Mouse (Mus musculus) thymus, adult 2 months (tissue): ENCODE data around the gene Spaar.

ENCODE experiments used
- CTCF ChIP-seq: fragments of 200-500 bp; IDR thresholded peaks from 2 replicates; pipeline ENCODE4 v1.5.1; 2012; ENCODE audit warnings: mild to moderate bottlenecking, control low read depth, low read length, moderate library complexity, borderline replicate concordance; ENCODE audit not compliant: control insufficient read depth, poor library complexity, insufficient read depth; ENCODE audit errors: extremely low read depth
- POLR2A ChIP-seq: fragments of 200-500 bp; IDR thresholded peaks from 2 replicates; pipeline ENCODE4 v1.6.1; 2012; ENCODE audit warnings: mild to moderate bottlenecking, low read length, control low read depth, moderate library complexity; ENCODE audit not compliant: control insufficient read depth, poor library complexity, insufficient read depth; ENCODE audit errors: extremely low read depth

- no peak for TF ChIP-seq CTCF
- no peak for TF ChIP-seq POLR2A
These were observed 36.0 kb upstream of the Spaar start for GRCm38 (mm10) chr4:43693806-43694241.
